ENCODE assay signal across 9 mouse cellular contexts in the genomic region with DNA sequence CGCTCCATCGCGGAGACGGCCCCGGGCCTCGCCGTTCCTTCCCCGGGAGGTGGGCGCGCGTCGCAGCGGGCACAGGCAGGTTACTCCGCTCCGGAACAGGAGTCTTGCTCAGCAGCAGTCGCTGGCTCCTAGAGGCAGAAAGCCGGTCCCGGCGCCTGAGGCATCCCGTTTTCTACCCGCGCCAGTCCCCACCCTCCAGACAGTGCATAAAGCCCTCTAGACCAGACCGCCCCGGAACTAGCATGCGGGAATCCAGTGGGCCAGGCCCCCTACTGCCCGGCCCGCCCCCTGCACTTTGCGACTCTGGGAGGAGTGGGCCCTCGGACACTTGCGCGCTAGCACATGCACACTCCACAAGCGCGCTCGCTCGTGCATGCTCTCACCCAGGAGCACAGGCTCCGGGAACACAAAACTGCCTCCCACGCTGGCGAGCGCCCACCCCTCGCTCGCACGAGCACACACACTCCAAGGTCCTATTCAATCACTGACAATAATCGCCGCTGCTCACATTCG. TPM values are rescaled to one million over a fixed set of nuclear protein-coding genes. Genes with fewer than 3 reads are reported as not detected.
A peak's percentile ranks its signal among the peaks of the same experiment; 100 is the strongest.
DNase-seq lines count a peak whose midpoint lies in the region; ATAC-seq and TF ChIP-seq lines count a peak whose summit lies in the region.
"Had no signal": no experiment of that assay in that cellular context is flagged by ENCODE, and none has a peak within 500 bp of the region (broad histone marks: within the 10 kb centered on the region; RNA-seq: fewer than 3 reads in every experiment).

A gene (minus strand): TSS at position 180 of the 513 bp plus-strand sequence.

- peak within 1 kb of the TSS; percentile 99 for H3K4me2 ChIP-seq in forebrain, postnatal 0 days (ENCODE audit: low read depth)
- peak within 1 kb of the TSS; percentile 71 for H3K4me2 ChIP-seq in liver, embryonic 15.5 days
- H3K4me2 ChIP-seq in neural tube, embryonic 13.5 days, result peak within 1 kb of the TSS; percentile 100

- WGBS in forebrain, postnatal 0 days, result 3% methylated on average over 45 of the region's 45 CpGs
- under 1% methylated on average over 45 of the region's 45 CpGs for WGBS in kidney, adult 2 months
- 1% methylated on average over 41 of the region's 45 CpGs for WGBS in liver, embryonic 15.5 days (ENCODE audit: insufficient replicate concordance)
- under 1% methylated on average over 45 of the region's 45 CpGs for WGBS in neural tube, embryonic 13.5 days

- no peaks in the 10 kb centered on the region for H3K36me3 ChIP-seq in forebrain, postnatal 0 days (ENCODE audit: insufficient read depth)
- no peaks in the 10 kb centered on the region; the same call in 1 of the 2 replicates for H3K36me3 ChIP-seq in kidney, adult 2 months (ENCODE audit: control insufficient read depth, insufficient read depth, low read length)
- no peaks in the 10 kb centered on the region for H3K36me3 ChIP-seq in liver, embryonic 15.5 days (replicated peaks)
- H3K36me3 ChIP-seq in neural tube, embryonic 13.5 days, result no peaks in the 10 kb centered on the region
- H3K36me3 ChIP-seq: G1E had no signal

- peak; percentile 1; the same call in 1 of the 2 replicates for TF ChIP-seq CTCF in forebrain, postnatal 0 days (IDR thresholded peaks at IDR 0.05; ENCODE audit: low read depth)
- no peak for TF ChIP-seq CTCF in kidney, adult 2 months (conservative IDR thresholded peaks at IDR 0.05; ENCODE audit: insufficient read depth, insufficient read length, low read depth, low read length)

- intact Hi-C loops in gastrocnemius, postnatal 14 days (cut with DNase I; ENCODE audit: low total_unique reads), result no loop called here

- H3K9ac ChIP-seq in forebrain, postnatal 0 days, result peak within 1 kb of the TSS; percentile 51
- H3K9ac ChIP-seq in liver, embryonic 15.5 days, result no peak within 1 kb of the TSS
- peak within 1 kb of the TSS; percentile 72 for H3K9ac ChIP-seq in neural tube, embryonic 13.5 days

- DNase-seq in gastrocnemius, postnatal 14 days, result peak; percentile 5
- no peak for DNase-seq in gastrocnemius, adult 8-10 months (ENCODE audit: low spot score in 2 of 2)
- peak; percentile 84 for DNase-seq in WW6 (ENCODE audit: low read depth, low spot score)
- DNase-seq in forebrain, postnatal 0 days, result peak; percentile 53
- DNase-seq in kidney, adult 2 months, result peak; percentile 94

- peaks cover 11% of the 10 kb centered on the region; the same call in 1 of the 2 replicates for H3K27me3 ChIP-seq in forebrain, postnatal 0 days (ENCODE audit: insufficient read depth, low read length)
- no peaks in the 10 kb centered on the region for H3K27me3 ChIP-seq in kidney, adult 2 months (replicated peaks; ENCODE audit: control insufficient read depth, insufficient read depth, low read length)
- peaks cover 87% of the 10 kb centered on the region for H3K27me3 ChIP-seq in liver, embryonic 15.5 days
- H3K27me3 ChIP-seq in neural tube, embryonic 13.5 days, result peaks cover 68% of the 10 kb centered on the region

- H3K4me3 ChIP-seq in forebrain, postnatal 0 days (ENCODE audit: low read depth, low read length), result peak within 1 kb of the TSS; percentile 59
- peak within 1 kb of the TSS; percentile 60 for H3K4me3 ChIP-seq in kidney, adult 2 months (ENCODE audit: insufficient read depth, low read depth, low read length)
- H3K4me3 ChIP-seq in liver, embryonic 15.5 days (replicated peaks), result peak within 1 kb of the TSS; percentile 49
- H3K4me3 ChIP-seq in neural tube, embryonic 13.5 days, result peak within 1 kb of the TSS; percentile 74

- H3K9me3 ChIP-seq in forebrain, postnatal 0 days (ENCODE audit: low read length), result no peaks in the 10 kb centered on the region
- H3K9me3 ChIP-seq in liver, embryonic 15.5 days (replicated peaks), result no peaks in the 10 kb centered on the region
- no peaks in the 10 kb centered on the region for H3K9me3 ChIP-seq in neural tube, embryonic 13.5 days
- H3K9me3 ChIP-seq: G1E had no signal

- no peak within 1 kb of the TSS for H3K27ac ChIP-seq in forebrain, postnatal 0 days (ENCODE audit: low read depth, low read length)
- peak within 1 kb of the TSS; percentile 91 for H3K27ac ChIP-seq in kidney, adult 2 months (ENCODE audit: insufficient read depth, low read depth, low read length)
- H3K27ac ChIP-seq in liver, embryonic 15.5 days (replicated peaks), result no peak within 1 kb of the TSS
- H3K27ac ChIP-seq in neural tube, embryonic 13.5 days (replicated peaks), result no peak within 1 kb of the TSS

- peaks cover 13% of the 10 kb centered on the region; the same call in 1 of the 2 replicates for H3K4me1 ChIP-seq in forebrain, postnatal 0 days (ENCODE audit: insufficient read depth)
- H3K4me1 ChIP-seq in kidney, adult 2 months (ENCODE audit: control insufficient read depth, insufficient read depth, low read length), result peaks cover 9% of the 10 kb centered on the region
- H3K4me1 ChIP-seq in liver, embryonic 15.5 days (replicated peaks), result 0 out of 2 replicates have a peak, but pooled peaks cover 12% of the 10 kb centered on the region
- H3K4me1 ChIP-seq in neural tube, embryonic 13.5 days (replicated peaks), result peaks cover 42% of the 10 kb centered on the region

- peak; percentile 84 for ATAC-seq in forebrain, postnatal 0 days
- ATAC-seq in liver, embryonic 15.5 days (ENCODE audit: insufficient read depth), result peak; percentile 40; the same call in 1 of the 2 replicates
- ATAC-seq in neural tube, embryonic 13.5 days (ENCODE audit: low read depth), result peak; percentile 78
- ATAC-seq in activated CD4-positive, CD25-positive, alpha-beta regulatory T cell, adult 4 months, result no peak

- peak; percentile 94 for TF ChIP-seq POLR2A in kidney, adult 2 months (IDR thresholded peaks at IDR 0.05; ENCODE audit: low read depth, low read length)

RNA-seq across cellular contexts. Expression of the gene that starts here (rescaled TPM):
- not detected for total RNA-seq in gastrocnemius, postnatal 14 days (2021)
- total RNA-seq in gastrocnemius, adult 8-10 months (2022), result not detected
- 0.62 and 1.3 TPM in 2 replicates for total RNA-seq in forebrain, postnatal 0 days (2014; rRNA removed)
- 0.04 and 0.15 TPM in 2 replicates for polyA plus RNA-seq in forebrain, postnatal 0 days (2015; fragmentation: Nextera tagmentation; extraction: Ambion mirVana)
- 283 and 389 TPM in 2 replicates for polyA plus RNA-seq in kidney, adult 2 months (2012; rRNA removed)
- 0.05 and 0.12 TPM in 2 replicates for polyA plus RNA-seq in liver, embryonic 15.5 days (2015; fragmentation: Nextera tagmentation; extraction: Ambion mirVana)
- polyA plus RNA-seq in neural tube, embryonic 13.5 days (2015; fragmentation: Nextera tagmentation; extraction: Ambion mirVana), result 0.39 and 0.59 TPM in 2 replicates
- polyA plus RNA-seq in activated CD4-positive, CD25-positive, alpha-beta regulatory T cell, adult 4 months (2017; shearing (Covaris generic)), result under 1 TPM in 1 of 2 experiments, not detected in 1; 0.44 TPM
- polyA plus RNA-seq: G1E had no signal

Comparison
In these comparisons a context has a peak if more than half of its experiments do, and no peak if none do; other contexts are left out.
1. RNA of the gene that starts here (polyA plus RNA-seq): 283 to 389 TPM in kidney, adult 2 months; 0.39 to 0.59 TPM in neural tube, embryonic 13.5 days, 0.44 TPM in activated CD4-positive, CD25-positive, alpha-beta regulatory T cell, adult 4 months, 0.04 to 0.15 TPM in forebrain, postnatal 0 days and 0.05 to 0.12 TPM in liver, embryonic 15.5 days; every median in the first group is over 100 times any median in the second.
2. Peak in DNase-seq in gastrocnemius, postnatal 14 days; RNA of the gene not detected or under 1 TPM.
3. Peak in ATAC-seq, H3K4me3 ChIP-seq and H3K4me2 ChIP-seq in liver, embryonic 15.5 days; RNA of the gene not detected or under 1 TPM.
4. Peak in ATAC-seq, H3K4me3 ChIP-seq, H3K9ac ChIP-seq and H3K4me2 ChIP-seq in neural tube, embryonic 13.5 days; RNA of the gene not detected or under 1 TPM.
5. DNase-seq: peak in WW6 (single experiment), forebrain, postnatal 0 days (single experiment) and kidney, adult 2 months (single experiment); none in gastrocnemius, adult 8-10 months (0 of 2).
6. Peak in every context shown above with its lines, with median percentiles within 50 percentile points of each other: H3K4me2 ChIP-seq and H3K4me3 ChIP-seq.